Mouse (Mus musculus): Measurements from ENCODE around the gene Lamtor2. TPM values are rescaled to one million over a fixed set of nuclear protein-coding genes. Genes with fewer than 3 reads are reported as not detected.

Gene Lamtor2
- polyA plus RNA-seq, 1 experiment from 2014 or later: 164 TPM

- 90% methylated on average over 5 of the region's 7 CpGs for WGBS (ENCODE audit: missing documents)
- no peaks in the 10 kb centered on the region for H3K36me3 ChIP-seq (ENCODE audit: inconsistent target)
- H3K4me3 ChIP-seq (ENCODE audit: inconsistent target): no peak overlapping the region
- no peaks in the 10 kb centered on the region for H3K79me2 ChIP-seq (ENCODE audit: inconsistent target)
- no peak overlapping the region for H3K27ac ChIP-seq
Observed at GRCm38 (mm10) chr3:88541622-88542401, 11.1 kb downstream of the Lamtor2 start.

- Histone ChIP-seq H3K79me2 (ENCODE audit: inconsistent target) (no peaks in the 10 kb centered on the region), H3K4me3 (ENCODE audit: inconsistent target) (no peak overlapping the region), H3K27ac (no peak overlapping the region), H3K36me3 (ENCODE audit: inconsistent target) (no peaks in the 10 kb centered on the region)
- 87% methylated on average over 5 of the region's 5 CpGs for WGBS (ENCODE audit: missing documents)
Observed at GRCm38 (mm10) chr3:88540085-88540484, 12.8 kb downstream of the Lamtor2 start.

- Histone ChIP-seq H3K36me3 (ENCODE audit: inconsistent target) (no peaks in the 10 kb centered on the region), H3K79me2 (ENCODE audit: inconsistent target) (no peaks in the 10 kb centered on the region), H3K27ac (no peak overlapping the region), H3K4me3 (ENCODE audit: inconsistent target) (no peak overlapping the region)
- 80% methylated on average over 3 of the region's 3 CpGs for WGBS (ENCODE audit: missing documents)
Observed at GRCm38 (mm10) chr3:88539397-88539796, 13.5 kb downstream of the Lamtor2 start.

GRCm38 (mm10) chr3:88538271-88539145 is 14.4 kb downstream of the Lamtor2 start:
- 87% methylated on average over 9 of the region's 9 CpGs for WGBS (ENCODE audit: missing documents)

GRCm38 (mm10) chr3:88537146-88537545 is 15.7 kb downstream of the Lamtor2 start:
- Histone ChIP-seq H3K4me3 (ENCODE audit: inconsistent target) (no peak overlapping the region), H3K36me3 (ENCODE audit: inconsistent target) (no peaks in the 10 kb centered on the region), H3K27ac (no peak overlapping the region), H3K79me2 (ENCODE audit: inconsistent target) (no peaks in the 10 kb centered on the region)
- WGBS (ENCODE audit: missing documents): 98% methylated on average over 6 of the region's 6 CpGs

More at GRCm38 (mm10) chr3:88538271-88539145, 14.4 kb downstream of the Lamtor2 start:
- Histone ChIP-seq H3K79me2 (ENCODE audit: inconsistent target) (no peaks in the 10 kb centered on the region), H3K27ac (no peak overlapping the region), H3K36me3 (ENCODE audit: inconsistent target) (no peaks in the 10 kb centered on the region), H3K4me3 (ENCODE audit: inconsistent target) (no peak overlapping the region)

GRCm38 (mm10) chr3:88536103-88536930 is 16.6 kb downstream of the Lamtor2 start:
- Histone ChIP-seq H3K36me3 (ENCODE audit: inconsistent target) (no peaks in the 10 kb centered on the region), H3K79me2 (ENCODE audit: inconsistent target) (no peaks in the 10 kb centered on the region), H3K4me3 (ENCODE audit: inconsistent target) (no peak overlapping the region), H3K27ac (no peak overlapping the region)
- WGBS (ENCODE audit: missing documents): 82% methylated on average over 64 of the region's 64 CpGs

- Histone ChIP-seq H3K36me3 (ENCODE audit: inconsistent target) (no peaks in the 10 kb centered on the region), H3K4me3 (ENCODE audit: inconsistent target) (no peak overlapping the region), H3K79me2 (ENCODE audit: inconsistent target) (no peaks in the 10 kb centered on the region), H3K27ac (no peak overlapping the region)
- 94% methylated on average over 4 of the region's 4 CpGs for whole genome bisulfite sequencing (ENCODE audit: missing documents)
Observed at GRCm38 (mm10) chr3:88535527-88535926, 17.3 kb downstream of the Lamtor2 start.

- no peaks in the 10 kb centered on the region for H3K36me3 ChIP-seq (ENCODE audit: inconsistent target)
- H3K4me3 ChIP-seq (ENCODE audit: inconsistent target): no peak overlapping the region
- no peaks in the 10 kb centered on the region for H3K79me2 ChIP-seq (ENCODE audit: inconsistent target)
- H3K27ac ChIP-seq: no peak overlapping the region
- WGBS (ENCODE audit: missing documents): 96% methylated on average over 3 of the region's 3 CpGs
Observed at GRCm38 (mm10) chr3:88535005-88535404, 17.9 kb downstream of the Lamtor2 start.

GRCm38 (mm10) chr3:88533706-88534105 is 19.2 kb downstream of the Lamtor2 start:
- no peak overlapping the region for H3K27ac ChIP-seq
- H3K36me3 ChIP-seq (ENCODE audit: inconsistent target): no peaks in the 10 kb centered on the region
- no peak overlapping the region for H3K4me3 ChIP-seq (ENCODE audit: inconsistent target)
- 38% methylated on average over 5 of the region's 5 CpGs for WGBS (ENCODE audit: missing documents)
- no peaks in the 10 kb centered on the region for H3K79me2 ChIP-seq (ENCODE audit: inconsistent target)

- no peak overlapping the region for H3K4me3 ChIP-seq (ENCODE audit: inconsistent target)
- no peak overlapping the region for H3K27ac ChIP-seq
Observed at GRCm38 (mm10) chr3:88532689-88533511, 20.0 kb downstream of the Lamtor2 start.

GRCm38 (mm10) chr3:88532299-88532674 is 20.6 kb downstream of the Lamtor2 start, which contains the start of gene Mex3a:
Gene Mex3a, plus strand, starts transcription at chr3:88532395.
- H3K36me3 ChIP-seq (ENCODE audit: inconsistent target): no peaks in the 10 kb centered on the region
- H3K27ac ChIP-seq: peak within 1 kb of the TSS; percentile 13; the same call in 1 of the 2 replicates

More at GRCm38 (mm10) chr3:88532689-88533511, 20.0 kb downstream of the Lamtor2 start:
- no peaks in the 10 kb centered on the region for H3K79me2 ChIP-seq (ENCODE audit: inconsistent target)
- 8% methylated on average over 40 of the region's 40 CpGs for WGBS (ENCODE audit: missing documents)
- H3K36me3 ChIP-seq (ENCODE audit: inconsistent target): no peaks in the 10 kb centered on the region

GRCm38 (mm10) chr3:88531348-88532298 is 21.3 kb downstream of the Lamtor2 start:
- H3K4me3 ChIP-seq (ENCODE audit: inconsistent target): peak overlapping the region; percentile 61
- H3K36me3 ChIP-seq (ENCODE audit: inconsistent target): no peaks in the 10 kb centered on the region
- 1% methylated on average over 56 of the region's 63 CpGs for WGBS (ENCODE audit: missing documents)
- no peaks in the 10 kb centered on the region for H3K79me2 ChIP-seq (ENCODE audit: inconsistent target)
- H3K27ac ChIP-seq: peak overlapping the region; percentile 13; the same call in 1 of the 2 replicates

More at GRCm38 (mm10) chr3:88532299-88532674, 20.6 kb downstream of the Lamtor2 start, which contains the start of gene Mex3a:
- WGBS (ENCODE audit: missing documents): 2% methylated on average over 28 of the region's 31 CpGs
- no peaks in the 10 kb centered on the region for H3K79me2 ChIP-seq (ENCODE audit: inconsistent target)
- peak within 1 kb of the TSS; percentile 61 for H3K4me3 ChIP-seq (ENCODE audit: inconsistent target)

All from macrophage (primary cell).